Mouse (Mus musculus) cerebellum, adult 2 months (tissue): ENCODE data around the gene Gm28038. TPM values are rescaled to one million over a fixed set of nuclear protein-coding genes. Genes with fewer than 3 reads are reported as not detected.

Source experiments
- DNase-seq, 2 experiments: peaks; one replicate each; pipeline ENCODE4 v3.0.0; 2021
- H3K27ac ChIP-seq: fragments of 200-500 bp; 2 replicates; pipeline ENCODE4 v1.5.1; 2012; ENCODE audit warnings: low read length, control low read depth, inconsistent platforms; ENCODE audit not compliant: insufficient read depth
- H3K27me3 ChIP-seq: fragments of 200-500 bp; 2 replicates; pipeline ENCODE4 v1.6.1; 2012; ENCODE audit warnings: inconsistent platforms, mild to moderate bottlenecking, low read length, moderate library complexity; ENCODE audit not compliant: control insufficient read depth, insufficient read depth
- H3K4me1 ChIP-seq: fragments of 200-500 bp; 2 replicates; pipeline ENCODE4 v1.6.1; 2011; ENCODE audit warnings: low read length; ENCODE audit not compliant: control insufficient read depth, insufficient read depth
- H3K4me3 ChIP-seq: fragments of 200-500 bp; replicated peaks from 2 replicates; pipeline ENCODE3; 2011; ENCODE audit warnings: mild to moderate bottlenecking, low read depth, low read length, control low read depth; ENCODE audit not compliant: insufficient read depth
- CTCF ChIP-seq: fragments of 200-500 bp; IDR thresholded peaks from 2 replicates; pipeline ENCODE4 v1.5.1; 2011; ENCODE audit warnings: low read depth, mild to moderate bottlenecking, control low read depth, low read length, moderate library complexity, borderline replicate concordance; ENCODE audit not compliant: insufficient read depth
- POLR2A ChIP-seq: fragments of 200-500 bp; IDR thresholded peaks from 2 replicates; pipeline ENCODE4 v1.6.1; 2011; ENCODE audit warnings: low read length, control low read depth, borderline replicate concordance; ENCODE audit not compliant: insufficient read depth
- WGBS: fragments of 180-500 bp; shearing (Covaris S2); methylation state at CpG from one replicate; pipeline ENCODE4 v1.1.7; 2018; 5-methylcytosine and 5-hydroxymethylcytosine counted together
- polyA plus RNA-seq: library from polyadenylated mRNA; depleted of rRNA; stranded (reverse); fragments of >200 nt; gene quantifications from 2 replicates; pipeline ENCODE4 v1.2.3, GENCODE M21; 2012; rRNA removed

The Gm28038 gene
- polyA plus RNA-seq, 1 experiment, result not detected

- peak in 1 of 2 experiments; percentile 15 for DNase-seq
- 93% methylated on average over 6 of the region's 6 CpGs for WGBS
- TF ChIP-seq POLR2A (no peak), CTCF (no peak)
- peaks cover 7% of the 10 kb centered on the region for H3K4me1 ChIP-seq
- H3K27me3 ChIP-seq, result no peaks in the 10 kb centered on the region
- H3K4me3 ChIP-seq, result no peak overlapping the region
- no peak overlapping the region for H3K27ac ChIP-seq
Observed at GRCm38 (mm10) chr2:30349196-30349595, 68.4 kb downstream of the Gm28038 start.

Other genes starting within 250 kb of the Gm28038 start
- gene Wdr34, start 232.2 kb upstream of the Gm28038 start, polyA plus RNA-seq, result 25.2 and 25.6 TPM in 2 replicates
- 138 and 159 TPM in 2 replicates for gene Set, start 223.7 kb upstream of the Gm28038 start, polyA plus RNA-seq
- 2.4 TPM in 2 replicates for gene Pkn3, start 203.4 kb upstream of the Gm28038 start, polyA plus RNA-seq
- 14.4 and 15.5 TPM in 2 replicates for gene Zdhhc12, start 187.4 kb upstream of the Gm28038 start, polyA plus RNA-seq
- gene Zer1, start 156.5 kb upstream of the Gm28038 start, polyA plus RNA-seq, result 137 and 154 TPM in 2 replicates
- gene Tbc1d13, start 147.3 kb upstream of the Gm28038 start, polyA plus RNA-seq, result 57.7 and 58.2 TPM in 2 replicates
- 52.9 and 54.1 TPM in 2 replicates for gene Endog, start 109.5 kb upstream of the Gm28038 start, polyA plus RNA-seq
- gene Spout1, start 102.6 kb upstream of the Gm28038 start, polyA plus RNA-seq, result 50.5 and 52.7 TPM in 2 replicates
- gene Kyat1, start 75.2 kb upstream of the Gm28038 start, polyA plus RNA-seq, result 45.6 and 55.8 TPM in 2 replicates
- gene Lrrc8a, start 43.3 kb upstream of the Gm28038 start, polyA plus RNA-seq, result 54.8 and 58.0 TPM in 2 replicates
- gene Gm28035, start 40.5 kb upstream of the Gm28038 start, polyA plus RNA-seq, result 8.5 and 8.6 TPM in 2 replicates
- gene Phyhd1, start 14.8 kb upstream of the Gm28038 start, polyA plus RNA-seq, result 25.7 and 30.2 TPM in 2 replicates
- gene Dolk, start 5.3 kb downstream of the Gm28038 start, polyA plus RNA-seq, result 20.8 and 21.8 TPM in 2 replicates
- gene Nup188, start 5.4 kb downstream of the Gm28038 start, polyA plus RNA-seq, result 19.4 and 22.9 TPM in 2 replicates
- gene Sh3glb2, start 78.3 kb downstream of the Gm28038 start, polyA plus RNA-seq, result 509 and 525 TPM in 2 replicates
- 108 and 114 TPM in 2 replicates for gene Miga2, start 83.2 kb downstream of the Gm28038 start, polyA plus RNA-seq
- gene Dolpp1, start 111.2 kb downstream of the Gm28038 start, polyA plus RNA-seq, result 50.5 and 55.9 TPM in 2 replicates
- 50.9 and 52.1 TPM in 2 replicates for gene Crat, start 134.8 kb downstream of the Gm28038 start, polyA plus RNA-seq
- 204 and 207 TPM in 2 replicates for gene Ptpa, start 135.0 kb downstream of the Gm28038 start, polyA plus RNA-seq
- gene Ier5l, start 193.2 kb downstream of the Gm28038 start, polyA plus RNA-seq, result 5.1 and 7.5 TPM in 2 replicates